Mouse (Mus musculus): ENCODE measurements around the gene Pttg1. TPM values are rescaled to one million over a fixed set of nuclear protein-coding genes. Genes with fewer than 3 reads are reported as not detected.

Pttg1 gene
- polyA plus RNA-seq, 1 experiment from 2014 or later, result 66.8 TPM

- Histone ChIP-seq H3K9me3 (ENCODE audit: control insufficient read depth, low read length) (no peaks in the 10 kb centered on the region), H3K36me3 (ENCODE audit: control insufficient read depth, insufficient read depth, low read length) (no peaks in the 10 kb centered on the region), H3K9ac (ENCODE audit: low read length) (no peak overlapping the region), H3K4me2 (replicated peaks; ENCODE audit: low read depth) (no peak overlapping the region), H3K4me3 (ENCODE audit: low read depth, low read length) (no peak overlapping the region), H3K27me3 (ENCODE audit: control insufficient read depth, insufficient read depth, low read length) (no peaks in the 10 kb centered on the region), H3K27ac (replicated peaks) (no peak overlapping the region), H3K4me1 (replicated peaks; ENCODE audit: control insufficient read depth, insufficient read depth) (no peaks in the 10 kb centered on the region)
- TF ChIP-seq CTCF (IDR thresholded peaks at IDR 0.05; ENCODE audit: low read depth) (no peak), EP300 (optimal IDR thresholded peaks at IDR 0.05) (no peak)
- no peak for DNase-seq (ENCODE audit: low spot score)
- no peak for ATAC-seq (ENCODE audit: low FRiP score, low TSS enrichment)
- WGBS, result 96% methylated on average over 1 of the region's 1 CpGs
Measured at GRCm38 (mm10) chr11:43376598-43376997, 49.5 kb downstream of the Pttg1 start.

- Histone ChIP-seq H3K4me3 (ENCODE audit: low read depth, low read length) (no peak overlapping the region), H3K4me2 (replicated peaks; ENCODE audit: low read depth) (no peak overlapping the region), H3K27me3 (ENCODE audit: control insufficient read depth, insufficient read depth, low read length) (no peaks in the 10 kb centered on the region), H3K9me3 (ENCODE audit: control insufficient read depth, low read length) (no peaks in the 10 kb centered on the region), H3K4me1 (replicated peaks; ENCODE audit: control insufficient read depth, insufficient read depth) (no peaks in the 10 kb centered on the region), H3K9ac (ENCODE audit: low read length) (no peak overlapping the region), H3K27ac (replicated peaks) (no peak overlapping the region), H3K36me3 (ENCODE audit: control insufficient read depth, insufficient read depth, low read length) (no peaks in the 10 kb centered on the region)
- no peak for DNase-seq (ENCODE audit: low spot score)
- 76% methylated on average over 6 of the region's 6 CpGs for WGBS
- TF ChIP-seq CTCF (IDR thresholded peaks at IDR 0.05; ENCODE audit: low read depth) (no peak), EP300 (optimal IDR thresholded peaks at IDR 0.05) (no peak)
- no peak for ATAC-seq (ENCODE audit: low FRiP score, low TSS enrichment)
Measured at GRCm38 (mm10) chr11:43374956-43375355, 51.1 kb downstream of the Pttg1 start.

DNA sequence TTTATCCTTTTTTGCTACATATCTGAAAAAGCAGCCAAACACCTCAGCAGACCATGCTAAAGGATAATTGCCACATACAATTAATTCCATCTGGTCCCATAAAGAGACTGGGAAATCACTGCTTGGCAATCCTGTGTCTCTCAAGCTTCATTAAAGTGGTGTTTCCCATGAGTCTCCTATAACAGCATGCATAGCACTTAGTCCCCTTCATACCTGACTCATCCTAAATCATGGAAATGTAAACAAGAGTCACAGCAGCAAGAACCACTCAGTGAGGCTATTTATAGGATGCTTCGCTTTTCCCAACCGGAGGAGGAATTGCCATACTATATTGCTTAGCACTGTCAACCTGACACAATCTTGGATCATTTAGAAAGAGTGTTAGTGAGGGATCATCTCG lies 52.7 kb downstream of the Pttg1 start:
- no peak for TF ChIP-seq EP300 (optimal IDR thresholded peaks at IDR 0.05)
- TF ChIP-seq CTCF (IDR thresholded peaks at IDR 0.05; ENCODE audit: low read depth), result no peak
- WGBS, result 73% methylated on average over 3 of the region's 3 CpGs
- H3K4me3 ChIP-seq (ENCODE audit: low read depth, low read length), result no peak overlapping the region

DNA sequence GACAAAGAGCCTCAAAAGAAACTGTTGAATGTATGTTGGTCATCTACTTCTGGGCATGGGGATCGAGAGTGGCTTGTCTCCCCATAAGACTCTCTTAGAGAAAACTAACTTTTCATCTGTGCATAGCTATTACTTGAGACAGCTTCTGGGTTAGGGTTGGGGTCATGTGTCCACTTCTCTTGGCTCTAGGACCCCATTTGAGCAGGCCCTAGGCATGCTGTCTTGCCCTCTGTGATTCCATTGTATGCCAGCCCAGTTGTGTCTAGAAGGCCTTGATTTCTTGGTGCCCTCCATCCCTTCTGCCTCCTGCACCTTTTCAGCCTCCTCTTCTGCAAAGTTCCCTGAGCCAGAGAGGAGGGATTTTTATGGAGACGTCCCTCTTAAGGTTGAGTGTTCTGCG lies 54.2 kb downstream of the Pttg1 start:
- DNase-seq (ENCODE audit: low spot score) (no peak), ATAC-seq (ENCODE audit: low FRiP score, low TSS enrichment) (no peak)
- no peak overlapping the region for H3K9ac ChIP-seq (ENCODE audit: low read length)
- no peak overlapping the region for H3K27ac ChIP-seq (replicated peaks)
- no peaks in the 10 kb centered on the region for H3K4me1 ChIP-seq (replicated peaks; ENCODE audit: control insufficient read depth, insufficient read depth)
- H3K27me3 ChIP-seq (ENCODE audit: control insufficient read depth, insufficient read depth, low read length), result no peaks in the 10 kb centered on the region
- 84% methylated on average over 3 of the region's 3 CpGs for WGBS
- no peaks in the 10 kb centered on the region for H3K36me3 ChIP-seq (ENCODE audit: control insufficient read depth, insufficient read depth, low read length)
- H3K4me2 ChIP-seq (replicated peaks; ENCODE audit: low read depth), result no peak overlapping the region
- H3K4me3 ChIP-seq (ENCODE audit: low read depth, low read length), result no peak overlapping the region
- TF ChIP-seq CTCF (IDR thresholded peaks at IDR 0.05; ENCODE audit: low read depth) (no peak), EP300 (optimal IDR thresholded peaks at IDR 0.05) (no peak)
- H3K9me3 ChIP-seq (ENCODE audit: control insufficient read depth, low read length), result no peaks in the 10 kb centered on the region

More for the DNA sequence above, 52.7 kb downstream of the Pttg1 start:
- Histone ChIP-seq H3K36me3 (ENCODE audit: control insufficient read depth, insufficient read depth, low read length) (no peaks in the 10 kb centered on the region), H3K9me3 (ENCODE audit: control insufficient read depth, low read length) (no peaks in the 10 kb centered on the region), H3K9ac (ENCODE audit: low read length) (no peak overlapping the region), H3K4me2 (replicated peaks; ENCODE audit: low read depth) (no peak overlapping the region), H3K27ac (replicated peaks) (no peak overlapping the region), H3K27me3 (ENCODE audit: control insufficient read depth, insufficient read depth, low read length) (no peaks in the 10 kb centered on the region), H3K4me1 (replicated peaks; ENCODE audit: control insufficient read depth, insufficient read depth) (no peaks in the 10 kb centered on the region)
- DNase-seq (ENCODE audit: low spot score) (no peak), ATAC-seq (ENCODE audit: low FRiP score, low TSS enrichment) (no peak)

MicroRNAs within 50 kb of the gene (microRNA counts, 519-probe panel; counts per million panel counts)
- microRNA mmu-miR-146a, result 4,708 counts per million, percentile 49 among the panel's probes with 10 or more counts

Small RNAs within 50 kb of the gene (microRNA-seq; reads per million reads assigned to microRNA genes)
- 90.4 reads per million, percentile 44 among the genes with 10 or more reads in this experiment for gene Mir146

Other genes starting within 250 kb of the Pttg1 start
- gene Slu7, start 7.5 kb upstream of the Pttg1 start, polyA plus RNA-seq (2015; fragmentation: Nextera tagmentation; extraction: Ambion mirVana), result 38.1 and 39.3 TPM in 2 replicates
- 18.0 and 19.8 TPM in 2 replicates for gene C1qtnf2, start 48.0 kb upstream of the Pttg1 start, polyA plus RNA-seq (2015; fragmentation: Nextera tagmentation; extraction: Ambion mirVana)
- 5.2 and 5.5 TPM in 2 replicates for gene Ccnjl, start 102.5 kb upstream of the Pttg1 start, polyA plus RNA-seq (2015; fragmentation: Nextera tagmentation; extraction: Ambion mirVana)
- 2.4 TPM in 2 replicates for gene 4933415A04Rik, start 160.8 kb upstream of the Pttg1 start, polyA plus RNA-seq (2015; fragmentation: Nextera tagmentation; extraction: Ambion mirVana)
- 5.9 and 7.6 TPM in 2 replicates for gene Fabp6, start 175.3 kb upstream of the Pttg1 start, polyA plus RNA-seq (2015; fragmentation: Nextera tagmentation; extraction: Ambion mirVana)